Mouse (Mus musculus) gastrocnemius, adult 8-10 months (tissue): ENCODE results near the gene Cnpy3. TPM values are rescaled to one million over a fixed set of nuclear protein-coding genes. Genes with fewer than 3 reads are reported as not detected.

Experiments used
- DNase-seq, 2 experiments: peaks; one replicate each; pipeline ENCODE4 v3.0.0; 2022; ENCODE audit warnings: low spot score in 2 of 2
- total RNA-seq, 4 experiments: library from RNA; stranded (reverse); gene quantifications; 2 replicates each; pipeline ENCODE4 v1.2.4; 2022

Cnpy3 gene
- total RNA-seq, 4 experiments from 2014 or later = 4.6 to 9.4 (median 6.4) TPM

- no peak for DNase-seq
These were observed 30.9 kb downstream of the Cnpy3 start for GRCm38 (mm10) chr17:46721077-46721476.

GRCm38 (mm10) chr17:46714756-46715481, 37.1 kb downstream of the Cnpy3 start:
- DNase-seq = no peak

GRCm38 (mm10) chr17:46713849-46714248, 38.2 kb downstream of the Cnpy3 start:
- no peak for DNase-seq

- no peak for DNase-seq
These were observed 39.6 kb downstream of the Cnpy3 start for GRCm38 (mm10) chr17:46712442-46712841.

- peak; percentile 22 to 31 for DNase-seq
These were observed 40.3 kb downstream of the Cnpy3 start for GRCm38 (mm10) chr17:46711612-46712271.

- peak; percentile 88 to 89 for DNase-seq
These were observed 40.9 kb downstream of the Cnpy3 start, which contains the start of gene Pex6 for GRCm38 (mm10) chr17:46710959-46711597. Gene Pex6 (plus strand): TSS chr17:46711463.

- DNase-seq = no peak
These were observed 45.5 kb downstream of the Cnpy3 start for GRCm38 (mm10) chr17:46706375-46707089.

- peak; percentile 93 to 95 for DNase-seq
These were observed 46.9 kb downstream of the Cnpy3 start, which contains the start of gene Ppp2r5d for GRCm38 (mm10) chr17:46704887-46705835. Gene Ppp2r5d (minus strand): TSS chr17:46705111.

- no peak for DNase-seq
These were observed 47.8 kb downstream of the Cnpy3 start for GRCm38 (mm10) chr17:46703971-46704886.

- DNase-seq = no peak
These were observed 49.5 kb downstream of the Cnpy3 start for GRCm38 (mm10) chr17:46702506-46702905.

GRCm38 (mm10) chr17:46702100-46702499, 49.9 kb downstream of the Cnpy3 start:
- no peak for DNase-seq

- no peak for DNase-seq
These were observed 50.5 kb downstream of the Cnpy3 start for GRCm38 (mm10) chr17:46701489-46701888.

- no peak for DNase-seq
These were observed 52.1 kb downstream of the Cnpy3 start for GRCm38 (mm10) chr17:46699912-46700311.

- no peak for DNase-seq
These were observed 52.8 kb downstream of the Cnpy3 start for GRCm38 (mm10) chr17:46699245-46699644.

- no peak for DNase-seq
These were observed 53.5 kb downstream of the Cnpy3 start for GRCm38 (mm10) chr17:46698515-46698914.

GRCm38 (mm10) chr17:46694517-46695063, 57.4 kb downstream of the Cnpy3 start:
- no peak for DNase-seq

- no peak for DNase-seq
These were observed 60.6 kb downstream of the Cnpy3 start for GRCm38 (mm10) chr17:46691390-46691789.

GRCm38 (mm10) chr17:46690665-46691064, 61.3 kb downstream of the Cnpy3 start:
- no peak for DNase-seq

- DNase-seq = no peak
These were observed 66.1 kb downstream of the Cnpy3 start for GRCm38 (mm10) chr17:46685913-46686312.
